Mouse (Mus musculus) limb, embryonic 11.5 days (tissue): ENCODE data around the gene Pkp4. TPM values are rescaled to one million over a fixed set of nuclear protein-coding genes. Genes with fewer than 3 reads are reported as not detected.

Source experiments
- ATAC-seq: fragments of 200-750 bp; cut with Nextera tagmentation; 2 replicates; pipeline ENCODE4 v1.8.0; 2017; ENCODE audit warnings: low read depth; ENCODE audit not compliant: insufficient number of reproducible peaks, low FRiP score, low TSS enrichment
- DNase-seq: peaks from one replicate; pipeline ENCODE4 v3.0.0-alpha.2; 2015; ENCODE audit warnings: low spot score
- H3K27ac ChIP-seq: fragments of 300-500 bp; sonication (generic); replicated peaks from 2 replicates; pipeline ENCODE4 v1.5.1; 2014; ENCODE audit warnings: low read depth, mild to moderate bottlenecking, low read length
- H3K27me3 ChIP-seq: fragments of 300-500 bp; sonication (generic); 2 replicates; pipeline ENCODE4 v1.6.1; 2014; ENCODE audit warnings: mild to moderate bottlenecking, low read length, mixed read lengths; ENCODE audit not compliant: control insufficient read depth, insufficient read depth
- H3K36me3 ChIP-seq: fragments of 300-500 bp; sonication (generic); 2 replicates; pipeline ENCODE4 v1.6.1; 2014; ENCODE audit warnings: mild to moderate bottlenecking, low read length, moderate library complexity, mixed read lengths; ENCODE audit not compliant: control insufficient read depth, insufficient read depth
- H3K4me1 ChIP-seq: fragments of 300-500 bp; sonication (generic); 2 replicates; pipeline ENCODE4 v1.6.1; 2014; ENCODE audit warnings: low read length, mixed read lengths; ENCODE audit not compliant: control insufficient read depth, insufficient read depth
- H3K4me2 ChIP-seq: fragments of 300-500 bp; sonication (generic); 2 replicates; pipeline ENCODE4 v1.6.1; 2014; ENCODE audit warnings: low read depth, mild to moderate bottlenecking, moderate library complexity; ENCODE audit not compliant: severe bottlenecking
- H3K4me3 ChIP-seq: fragments of 300-500 bp; sonication (generic); 2 replicates; pipeline ENCODE4 v1.5.1; 2014; ENCODE audit warnings: low read depth, low read length
- H3K9ac ChIP-seq: fragments of 300-500 bp; sonication (generic); 2 replicates; pipeline ENCODE4 v1.6.1; 2014; ENCODE audit warnings: mild to moderate bottlenecking, low read length
- H3K9me3 ChIP-seq: fragments of 300-500 bp; sonication (generic); 2 replicates; pipeline ENCODE4 v1.6.1; 2016; ENCODE audit warnings: low read length; ENCODE audit not compliant: control insufficient read depth
- WGBS: fragments of 180-500 bp; shearing (Covaris S2); extraction: QIAGEN DNeasy Blood & Tissue Kit; methylation state at CpG from one replicate; pipeline ENCODE4 v1.1.7; 2014; 5-methylcytosine and 5-hydroxymethylcytosine counted together
- polyA plus RNA-seq: library from polyadenylated mRNA; unstranded; fragments of >200 nt; fragmentation: Nextera tagmentation; extraction: Ambion mirVana; gene quantifications from 2 replicates; pipeline ENCODE4 v1.2.1, GENCODE M21; 2014

Pkp4 gene
- polyA plus RNA-seq, 1 experiment from 2014 or later, result 18.8 TPM

DNA sequence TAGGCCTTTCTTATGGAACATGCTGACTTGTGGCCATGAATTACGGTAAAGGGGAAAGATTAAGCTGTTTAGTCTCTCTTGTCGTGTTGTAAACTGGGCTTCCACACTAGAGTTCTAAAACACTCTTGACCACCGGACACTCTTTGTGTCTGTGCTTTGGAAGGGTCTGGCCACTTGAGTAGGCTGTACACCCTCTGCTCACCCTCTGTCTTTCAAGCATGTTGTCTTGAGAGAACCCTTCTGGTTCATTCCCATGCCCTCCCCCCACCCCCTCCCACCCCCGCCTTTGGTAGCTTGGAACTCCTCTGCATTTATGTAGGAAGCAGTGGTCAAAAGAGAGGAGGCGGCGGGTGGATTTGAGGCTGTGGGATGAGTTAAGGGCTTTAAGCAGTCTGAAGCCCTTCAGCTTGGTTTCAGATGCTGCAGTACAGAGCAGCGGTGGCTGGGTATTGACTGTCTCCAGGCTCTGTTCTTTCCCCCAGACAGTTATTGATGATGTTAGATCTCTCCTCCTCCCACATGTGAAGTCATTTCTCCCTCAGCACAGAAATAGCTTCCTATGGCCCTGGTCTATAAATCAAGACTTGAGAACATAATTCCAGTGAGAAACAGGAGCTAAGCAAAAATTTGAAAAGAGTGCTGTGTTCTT lies 120.4 kb downstream of the Pkp4 start:
- DNase-seq (no peak), ATAC-seq (no peak)
- H3K4me2 ChIP-seq, result no peak overlapping the region
- H3K9me3 ChIP-seq, result no peaks in the 10 kb centered on the region
- WGBS, result 80% methylated on average over 7 of the region's 7 CpGs
- H3K9ac ChIP-seq, result no peak overlapping the region
- H3K27ac ChIP-seq, result no peak overlapping the region
- H3K36me3 ChIP-seq, result no peaks in the 10 kb centered on the region
- H3K4me3 ChIP-seq, result no peak overlapping the region
- H3K27me3 ChIP-seq, result no peaks in the 10 kb centered on the region
- H3K4me1 ChIP-seq, result no peaks in the 10 kb centered on the region

DNA sequence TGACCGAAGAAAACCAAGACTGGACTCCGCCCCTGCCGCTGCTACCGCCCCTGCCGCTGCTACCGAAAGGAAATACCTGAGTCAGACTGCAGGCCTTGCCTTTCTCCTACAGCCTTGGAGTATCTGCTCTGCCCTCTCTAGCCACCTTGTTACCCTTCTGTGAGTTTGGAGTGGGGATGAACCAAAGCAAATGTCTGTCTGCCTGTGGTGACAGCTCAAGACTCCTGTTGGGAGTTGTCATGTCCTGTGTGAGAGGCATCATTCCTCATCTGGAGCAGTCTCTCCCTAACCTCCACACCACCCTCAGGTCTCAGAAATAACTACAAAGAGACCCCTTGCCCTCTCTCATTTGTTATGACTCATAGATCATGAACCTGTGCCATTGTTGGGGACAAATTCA lies 122.3 kb downstream of the Pkp4 start:
- DNase-seq, result no peak
- WGBS, result 99% methylated on average over 6 of the region's 6 CpGs
- ATAC-seq, result no peak

DNA sequence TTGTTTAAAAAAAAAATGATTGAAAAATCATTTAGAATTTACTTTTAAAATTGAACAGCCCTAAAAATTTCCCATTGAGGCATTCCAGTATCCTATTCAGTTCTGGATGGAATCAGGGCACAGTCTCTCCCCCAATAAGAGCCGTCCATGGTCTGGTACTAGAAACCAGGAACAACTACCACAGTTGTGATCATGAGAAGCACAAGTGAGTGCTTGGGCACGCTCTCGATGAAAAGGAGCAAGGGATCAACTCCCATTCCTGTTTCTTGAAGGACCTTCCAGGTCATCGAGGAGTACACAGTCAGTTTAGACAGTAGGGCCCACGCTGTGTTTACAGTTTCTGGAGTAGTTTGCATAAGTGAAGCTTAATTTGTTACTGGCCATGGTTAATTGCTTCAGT lies 123.6 kb downstream of the Pkp4 start:
- no peaks in the 10 kb centered on the region for H3K4me1 ChIP-seq
- H3K4me2 ChIP-seq, result no peak overlapping the region
- no peaks in the 10 kb centered on the region for H3K9me3 ChIP-seq
- no peak for DNase-seq
- no peak overlapping the region for H3K4me3 ChIP-seq
- 87% methylated on average over 5 of the region's 5 CpGs for WGBS
- H3K27ac ChIP-seq, result no peak overlapping the region
- no peaks in the 10 kb centered on the region for H3K36me3 ChIP-seq
- no peaks in the 10 kb centered on the region for H3K27me3 ChIP-seq
- H3K9ac ChIP-seq, result no peak overlapping the region
- ATAC-seq, result no peak

More for the DNA sequence above, 122.3 kb downstream of the Pkp4 start:
- H3K4me2 ChIP-seq, result no peak overlapping the region
- H3K9me3 ChIP-seq, result no peaks in the 10 kb centered on the region
- no peak overlapping the region for H3K27ac ChIP-seq
- H3K27me3 ChIP-seq, result no peaks in the 10 kb centered on the region
- no peaks in the 10 kb centered on the region for H3K36me3 ChIP-seq
- H3K4me1 ChIP-seq, result no peaks in the 10 kb centered on the region
- no peak overlapping the region for H3K9ac ChIP-seq
- no peak overlapping the region for H3K4me3 ChIP-seq

DNA sequence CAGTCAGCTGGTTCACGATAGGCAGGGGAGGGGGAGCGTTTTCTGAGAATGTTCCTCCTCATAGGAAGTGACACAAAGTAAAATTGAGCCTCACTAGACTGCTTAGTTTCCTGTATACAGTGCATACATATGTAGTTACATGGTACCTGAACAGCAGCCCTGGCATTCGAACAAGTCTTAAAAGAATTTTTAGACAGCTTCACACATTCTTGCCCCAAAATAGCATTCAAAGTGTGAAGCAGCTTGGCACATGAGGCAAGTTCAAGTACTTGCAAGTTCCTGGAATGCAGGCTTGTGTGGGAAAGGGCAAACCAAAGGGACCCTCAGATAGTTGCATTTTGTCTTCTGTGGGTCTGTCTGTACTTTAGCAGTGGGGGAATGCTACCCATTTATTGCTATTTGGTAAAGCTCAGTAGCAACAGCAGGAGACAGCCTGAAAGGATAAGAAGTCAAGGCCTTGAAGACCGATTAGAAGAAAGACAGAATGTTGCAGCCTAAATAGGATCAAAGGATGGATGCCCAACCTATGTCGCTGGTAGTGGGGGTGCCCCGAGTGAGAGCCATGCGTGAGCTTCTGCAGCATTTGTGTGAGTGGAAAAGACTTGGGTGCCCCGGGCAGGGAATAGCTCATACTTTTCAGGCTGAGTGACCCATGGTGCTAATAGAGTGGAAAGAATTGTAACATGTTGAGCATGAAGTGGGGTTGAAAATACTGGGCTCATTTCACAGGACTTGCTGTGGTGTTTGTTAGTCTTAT lies 124.3 kb downstream of the Pkp4 start:
- ATAC-seq, result no peak
- H3K36me3 ChIP-seq, result no peaks in the 10 kb centered on the region
- H3K27ac ChIP-seq, result no peak overlapping the region
- H3K27me3 ChIP-seq, result no peaks in the 10 kb centered on the region
- 0 out of 2 replicates have a peak, but pooled peaks cover 3% of the 10 kb centered on the region for H3K4me1 ChIP-seq
- no peaks in the 10 kb centered on the region for H3K9me3 ChIP-seq
- no peak overlapping the region for H3K9ac ChIP-seq
- DNase-seq, result no peak
- H3K4me2 ChIP-seq, result no peak overlapping the region
- no peak overlapping the region for H3K4me3 ChIP-seq
- WGBS, result 92% methylated on average over 8 of the region's 8 CpGs

DNA sequence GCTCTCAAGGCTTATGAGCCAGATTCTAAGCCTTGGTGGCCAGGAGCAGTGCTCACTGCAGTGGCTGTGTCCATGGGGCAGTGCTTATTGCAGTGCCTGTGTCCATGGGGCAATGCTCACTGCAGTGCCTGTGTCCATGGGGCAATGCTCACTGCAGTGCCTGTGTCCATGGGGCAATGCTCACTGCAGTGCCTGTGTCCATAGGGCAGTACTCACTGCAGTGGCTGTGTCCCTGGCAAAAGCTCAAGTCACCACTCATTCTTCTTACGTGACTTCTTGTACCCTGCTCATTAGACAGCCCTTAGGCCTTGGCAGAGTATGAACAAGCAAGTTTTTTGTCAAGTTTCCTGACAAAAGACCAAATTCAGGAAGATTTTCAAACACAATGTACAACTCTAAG lies 124.9 kb downstream of the Pkp4 start:
- Histone ChIP-seq H3K4me3 (no peak overlapping the region), H3K27me3 (no peaks in the 10 kb centered on the region), H3K9me3 (no peaks in the 10 kb centered on the region), H3K36me3 (no peaks in the 10 kb centered on the region), H3K9ac (no peak overlapping the region; the same call in 1 of the 2 replicates), H3K4me1 (peaks cover 5% of the 10 kb centered on the region; the same call in 1 of the 2 replicates), H3K27ac (no peak overlapping the region), H3K4me2 (no peak overlapping the region)
- 86% methylated on average over 1 of the region's 1 CpGs for WGBS
- DNase-seq (no peak), ATAC-seq (no peak)

DNA sequence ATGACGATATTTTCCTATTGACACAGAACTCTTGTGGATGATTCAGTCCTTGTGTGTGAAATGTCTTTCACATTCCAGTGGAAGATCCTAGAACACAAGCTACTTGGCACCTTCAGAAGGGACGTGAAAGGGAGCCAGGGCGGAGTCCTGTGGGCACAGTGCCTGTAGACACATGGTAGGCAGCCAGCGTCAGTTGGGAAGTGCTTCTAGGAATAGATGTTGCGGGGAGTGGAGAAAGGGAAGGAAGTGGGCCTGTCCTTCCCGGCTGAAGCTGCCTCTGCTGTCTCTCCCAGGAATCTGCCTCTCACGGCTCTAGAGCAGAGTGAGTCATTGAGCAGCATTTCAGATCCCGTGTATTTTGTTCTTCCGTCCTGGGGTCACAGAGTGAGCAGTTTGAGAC lies 125.6 kb downstream of the Pkp4 start:
- H3K36me3 ChIP-seq, result no peaks in the 10 kb centered on the region
- no peak overlapping the region for H3K27ac ChIP-seq
- DNase-seq, result no peak

DNA sequence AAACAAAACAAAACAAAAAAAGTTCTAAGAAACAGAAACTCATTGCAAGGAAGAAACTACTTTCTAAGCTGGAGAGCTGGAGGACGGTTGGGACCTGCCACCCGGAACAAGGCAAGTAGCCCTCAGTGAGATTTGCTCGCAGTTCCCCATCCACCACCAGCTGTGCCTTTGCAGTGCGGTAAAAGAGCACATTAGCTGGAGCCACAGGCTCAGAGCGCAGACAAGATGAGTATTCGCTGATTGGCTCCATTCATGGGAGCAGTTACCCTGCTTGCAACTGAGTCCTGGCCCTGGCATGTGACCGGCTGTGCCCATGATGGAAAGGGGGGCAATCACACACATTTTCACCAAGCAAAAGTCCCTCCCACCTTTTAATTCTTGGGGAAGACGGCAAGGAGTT lies 127.0 kb downstream of the Pkp4 start:
- DNase-seq (no peak), ATAC-seq (no peak)
- Histone ChIP-seq H3K9me3 (no peaks in the 10 kb centered on the region), H3K27me3 (no peaks in the 10 kb centered on the region), H3K9ac (no peak overlapping the region), H3K27ac (no peak overlapping the region), H3K4me3 (no peak overlapping the region), H3K4me2 (no peak overlapping the region), H3K4me1 (peaks cover 9% of the 10 kb centered on the region; the same call in 1 of the 2 replicates), H3K36me3 (no peaks in the 10 kb centered on the region)
- 89% methylated on average over 8 of the region's 8 CpGs for WGBS

More for the DNA sequence above, 125.6 kb downstream of the Pkp4 start:
- ATAC-seq, result no peak
- Histone ChIP-seq H3K4me3 (no peak overlapping the region), H3K9me3 (no peaks in the 10 kb centered on the region), H3K4me1 (peaks cover 9% of the 10 kb centered on the region; the same call in 1 of the 2 replicates), H3K4me2 (no peak overlapping the region), H3K27me3 (no peaks in the 10 kb centered on the region), H3K9ac (no peak overlapping the region)
- 85% methylated on average over 9 of the region's 9 CpGs for WGBS

DNA sequence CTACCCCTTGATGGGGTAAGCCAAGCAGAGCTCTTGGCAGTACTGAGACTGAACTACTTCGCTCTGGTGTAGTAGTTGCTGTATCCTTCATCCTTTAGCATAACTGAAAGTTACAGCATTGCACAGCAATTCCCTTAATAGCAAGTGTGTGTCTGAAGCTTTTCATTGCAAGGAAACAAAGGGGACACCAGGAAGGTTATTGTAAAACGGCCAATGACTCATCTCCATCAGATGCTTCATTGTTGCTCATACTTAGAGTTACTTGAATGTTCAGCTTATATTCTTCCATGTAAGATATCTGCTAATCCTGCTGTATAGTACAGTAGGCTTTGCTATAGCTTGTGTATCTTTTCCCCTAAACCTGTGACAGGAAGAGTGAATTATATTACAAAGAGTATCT lies 128.8 kb downstream of the Pkp4 start:
- 86% methylated on average over 2 of the region's 2 CpGs for WGBS
- Histone ChIP-seq H3K36me3 (no peaks in the 10 kb centered on the region), H3K4me3 (no peak overlapping the region), H3K27me3 (no peaks in the 10 kb centered on the region), H3K9ac (no peak overlapping the region), H3K9me3 (no peaks in the 10 kb centered on the region), H3K27ac (no peak overlapping the region), H3K4me1 (peaks cover 9% of the 10 kb centered on the region; the same call in 1 of the 2 replicates), H3K4me2 (no peak overlapping the region)
- ATAC-seq (no peak), DNase-seq (no peak)
